Mouse (Mus musculus): ENCODE results near the gene Magt1.
"Not testable (repeated sequence)": the region's sequence is repeated elsewhere in the genome, so short reads cannot be mapped to it uniquely, and the experiment has no call there.

Magt1 gene

DNA sequence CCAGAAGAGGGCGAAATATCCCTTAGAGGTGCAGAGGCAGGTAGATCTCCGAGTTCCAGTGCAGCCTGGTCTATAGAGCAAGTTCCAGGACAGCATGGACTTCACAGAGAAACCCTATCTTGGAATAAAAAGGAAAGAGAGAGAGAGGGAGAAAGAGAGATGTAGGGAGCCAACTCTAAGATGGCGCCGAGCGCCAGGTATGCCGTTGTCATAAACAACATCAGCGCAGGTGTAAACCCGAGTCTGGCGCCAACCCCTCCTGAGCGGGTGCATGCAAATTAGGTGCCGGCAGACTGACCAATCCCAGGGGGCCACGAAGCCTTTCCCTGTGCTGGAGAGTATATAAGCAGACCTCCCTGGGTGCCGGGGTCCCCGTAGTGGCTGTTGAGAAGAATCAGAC is 54.6 kb downstream of the Magt1 start:
- in situ Hi-C loops (cut with MboI, MseI): not testable (repeated sequence)

DNA sequence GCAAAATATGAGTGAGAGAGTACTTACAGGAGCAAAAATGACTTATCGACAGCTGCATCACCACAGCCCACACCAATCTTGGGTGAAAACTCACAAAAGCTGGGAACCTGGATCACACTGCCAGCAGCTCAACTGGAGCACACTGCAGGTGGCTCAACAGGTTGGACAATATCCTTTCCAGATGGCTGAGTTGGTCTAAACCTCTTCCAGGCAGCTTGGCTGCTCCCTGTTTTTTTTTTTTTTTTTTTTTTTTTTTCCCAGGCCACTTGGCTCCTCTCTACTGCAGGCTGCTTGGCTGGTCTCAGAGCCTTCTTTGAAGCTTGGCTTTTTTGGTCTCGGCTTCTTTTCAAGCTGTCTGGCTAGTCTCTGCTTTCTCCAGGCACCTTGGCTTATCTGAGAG is 57.7 kb downstream of the Magt1 start:
- in situ Hi-C loops (cut with MboI, MseI): no loop called here

DNA sequence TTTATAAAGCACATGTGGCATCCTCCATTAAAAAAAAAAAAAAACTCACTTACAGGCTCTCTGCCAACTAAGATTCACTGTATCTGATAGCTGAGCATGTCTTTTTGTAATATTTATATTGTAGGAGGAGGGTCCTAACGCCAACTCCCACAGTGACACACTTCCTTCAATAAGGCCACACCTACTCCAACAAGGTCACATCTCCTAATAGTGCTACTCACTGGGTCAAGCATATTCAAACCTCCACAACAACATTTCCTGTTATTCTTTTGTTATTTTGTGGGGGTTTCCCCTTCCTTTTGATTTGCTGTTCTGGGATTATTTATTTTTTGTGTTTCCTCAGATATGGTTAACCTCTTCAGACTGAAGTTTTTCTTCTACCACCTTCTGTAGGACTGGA is 65.3 kb downstream of the Magt1 start:
- in situ Hi-C loops (cut with MboI, MseI): no loop called here

DNA sequence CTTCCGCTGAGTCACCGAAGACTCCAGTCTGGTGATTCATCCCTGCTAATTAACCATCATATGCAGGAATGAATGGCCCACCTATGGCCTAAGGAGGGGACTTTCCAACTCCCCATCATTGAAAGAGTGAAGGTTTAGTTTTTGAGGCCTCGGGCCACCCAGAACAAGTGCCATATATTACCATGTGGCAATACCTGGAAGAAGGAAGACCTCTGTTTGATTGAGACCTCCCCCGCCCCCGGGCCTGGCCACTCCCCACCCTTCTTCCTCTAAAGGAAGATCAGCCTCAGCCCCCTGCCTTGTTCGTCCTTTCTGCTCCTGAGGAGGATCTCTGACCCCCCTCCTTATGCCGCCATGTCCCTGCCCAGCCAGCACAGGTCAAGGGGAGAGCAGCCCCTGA is 72.5 kb downstream of the Magt1 start:
- in situ Hi-C loops (cut with MboI, MseI): no loop called here

DNA sequence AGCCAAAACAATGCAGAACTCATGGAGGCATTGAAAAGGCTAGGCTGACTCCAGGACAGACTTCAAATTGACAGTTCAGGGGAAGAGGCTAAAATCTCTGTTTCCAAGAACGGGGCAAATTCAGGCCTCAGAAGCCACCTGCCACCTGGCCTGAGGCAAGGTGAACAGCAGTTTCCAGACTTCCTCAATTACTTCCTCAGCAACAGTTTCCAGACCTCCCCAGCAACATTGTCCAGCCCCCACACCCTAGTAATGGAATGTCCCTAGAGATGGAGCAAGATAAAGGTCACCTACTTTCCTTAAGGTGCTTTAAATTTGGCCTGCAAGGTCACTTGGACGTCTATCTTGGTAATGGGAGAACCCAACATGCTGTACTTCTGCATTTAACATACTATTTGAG is 74.0 kb downstream of the Magt1 start:
- in situ Hi-C loops (cut with MboI, MseI): no loop called here

DNA sequence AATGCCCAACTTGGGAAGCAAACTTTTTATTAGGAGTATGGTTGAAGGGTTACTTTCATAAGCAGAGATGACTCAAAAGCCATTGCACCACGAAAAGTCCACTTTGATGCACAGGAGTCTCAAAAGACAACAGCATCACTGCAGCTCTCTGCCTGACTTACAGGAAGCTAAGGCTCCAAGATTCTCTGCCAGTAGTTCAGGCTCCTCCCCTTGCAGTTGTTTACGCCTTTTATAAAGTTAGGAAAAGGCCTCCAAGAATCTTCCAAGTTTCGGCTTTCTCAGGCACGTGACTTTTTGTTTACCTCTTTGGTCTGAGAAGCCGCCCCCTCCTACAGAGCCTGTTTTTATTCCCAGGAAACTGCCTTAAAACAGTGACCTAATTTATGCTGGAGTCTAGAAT is 77.4 kb downstream of the Magt1 start:
- in situ Hi-C loops (cut with MboI, MseI): no loop called here

DNA sequence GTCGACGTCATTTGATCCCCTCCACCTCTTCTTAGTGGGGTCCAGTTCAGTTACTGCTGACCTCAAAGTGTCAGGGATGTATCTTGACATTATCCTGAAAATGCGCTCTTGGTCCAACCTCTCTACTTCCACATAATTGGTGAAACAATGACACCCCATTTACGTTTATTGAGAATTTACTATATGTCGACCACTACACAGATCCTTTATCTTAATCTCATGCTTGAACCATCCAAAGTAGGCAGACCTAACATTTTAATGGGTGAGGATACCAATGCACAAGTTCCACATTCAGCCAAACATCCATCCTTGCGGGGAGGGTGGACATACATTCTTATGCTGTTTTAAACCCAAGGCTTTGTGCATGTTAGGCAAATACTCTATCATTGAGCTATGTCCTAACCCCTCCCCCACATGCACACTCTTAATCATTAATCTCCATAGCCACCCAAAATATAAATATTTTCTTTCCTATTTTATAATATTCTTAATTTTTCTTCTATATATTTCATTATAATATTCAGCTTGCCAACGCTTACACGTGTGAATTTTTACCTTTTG is 82.1 kb downstream of the Magt1 start:
- in situ Hi-C loops (cut with MboI, MseI): loop anchor here (5.0 kb wide), 1 partner anchor 83 kb away; the partner anchor contains the start of gene Magt1

DNA sequence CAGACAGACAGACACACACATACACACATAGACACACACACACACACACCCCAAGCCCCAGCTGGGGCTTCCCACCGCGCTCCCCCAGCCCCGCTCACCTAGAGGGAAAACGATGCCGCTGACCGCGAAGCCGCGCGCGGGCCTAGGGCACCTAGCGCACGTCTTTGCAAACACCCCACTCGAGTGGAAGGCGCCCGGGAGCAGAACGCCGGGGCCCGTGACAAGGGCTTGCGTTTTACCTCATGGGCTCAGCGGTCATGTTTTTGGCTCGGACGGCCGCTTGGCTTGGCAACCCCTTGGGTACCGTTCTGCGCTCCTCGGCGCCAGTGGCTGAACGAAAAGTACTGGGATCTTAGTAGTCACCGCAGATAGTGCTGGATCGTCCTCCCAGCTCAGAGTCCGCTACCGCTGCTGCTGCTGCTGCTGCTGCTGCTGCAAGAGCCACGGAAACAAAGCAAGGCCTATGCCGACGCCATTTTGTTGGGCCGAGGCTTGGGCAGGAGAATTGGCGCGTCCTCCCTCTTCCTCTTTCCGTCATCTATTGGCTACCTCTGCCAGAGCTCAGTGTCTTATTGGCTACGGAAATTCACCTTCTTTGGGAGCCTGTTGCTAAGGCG is 82.7 kb downstream of the Magt1 start, which contains the start of gene Atrx:
Atrx (minus strand) TSS at position 543 of the 617 bp plus-strand sequence.
- in situ Hi-C loops (cut with MboI, MseI): loop anchor here (5.0 kb wide), 1 partner anchor 83 kb away; the partner anchor contains the start of gene Magt1

DNA sequence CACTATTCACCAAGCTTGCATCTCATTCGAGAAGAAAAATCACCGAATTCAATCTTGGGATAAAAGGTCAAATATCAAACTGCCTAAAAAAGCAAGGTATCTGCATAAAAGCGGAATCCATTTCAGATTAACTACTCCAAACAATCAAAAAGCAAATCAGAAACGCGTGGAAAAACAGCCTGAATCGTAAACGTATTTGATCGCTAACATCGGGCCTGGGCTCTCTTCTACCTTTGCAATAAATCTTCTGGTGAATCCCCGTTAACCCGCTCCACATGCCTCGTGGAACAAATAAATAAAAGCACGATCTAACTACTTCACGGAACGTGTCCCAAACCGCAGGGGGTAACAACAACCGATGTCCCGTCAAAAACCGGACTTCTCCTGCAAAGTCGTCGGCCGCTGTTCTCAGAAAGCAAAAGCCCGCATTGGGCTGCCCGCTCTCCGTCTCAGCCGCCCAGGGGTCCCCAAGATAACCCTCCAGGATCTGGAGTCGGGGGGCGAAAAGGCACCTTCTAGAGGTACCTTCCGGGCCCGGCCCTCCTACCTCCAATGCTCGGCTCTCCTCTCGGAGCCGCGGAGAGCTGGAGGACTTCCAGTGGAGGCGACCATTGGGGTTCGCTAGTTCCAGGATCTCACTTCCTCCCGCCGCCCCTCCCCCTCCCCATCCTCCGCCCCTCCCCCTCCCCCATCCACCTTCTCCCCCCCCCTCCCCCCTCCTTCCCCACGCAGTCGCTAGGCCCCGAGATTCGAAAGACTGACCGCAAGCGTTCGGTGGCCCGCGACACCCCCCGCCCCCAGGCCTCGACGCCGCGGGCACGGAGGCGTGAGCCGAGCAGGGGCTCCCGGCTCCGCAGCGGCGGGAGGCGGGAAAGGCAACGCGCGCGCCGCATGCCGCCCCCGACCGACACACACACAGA is 83.5 kb downstream of the Magt1 start:
- in situ Hi-C loops (cut with MboI, MseI): loop anchor here (5.0 kb wide), 1 partner anchor 84 kb away; the partner anchor contains the start of gene Magt1

DNA sequence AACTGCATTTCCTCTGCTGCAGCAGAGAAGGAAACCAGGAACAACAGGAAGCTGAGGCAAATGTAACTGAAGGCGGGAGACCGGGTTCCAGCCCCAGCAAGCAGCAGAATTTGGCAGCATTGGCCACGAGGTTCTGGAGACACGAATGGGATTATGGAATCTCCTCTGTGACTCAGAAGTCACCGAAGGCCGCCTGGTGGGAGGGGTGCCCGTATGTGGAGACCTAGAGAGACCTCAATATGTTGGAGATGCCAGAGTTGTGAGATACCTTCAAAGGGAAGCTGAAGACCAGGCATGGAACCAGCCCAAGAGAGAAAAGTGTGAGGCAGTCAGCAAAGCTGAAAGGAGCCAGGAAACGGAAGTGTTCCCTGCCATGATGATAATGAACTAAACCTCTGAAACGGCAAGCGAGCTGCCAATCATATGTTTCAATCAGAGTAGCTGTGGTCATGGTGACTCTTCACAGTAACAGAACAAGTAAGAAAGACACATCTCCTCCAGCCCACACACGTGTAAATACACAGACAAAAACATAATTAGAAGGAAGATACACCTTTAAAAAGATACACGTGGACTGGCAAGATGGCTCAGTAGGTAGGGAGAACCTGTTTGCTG is 85.5 kb downstream of the Magt1 start:
- in situ Hi-C loops (cut with MboI, MseI): loop anchor here (5.0 kb wide), 1 partner anchor 86 kb away; the partner anchor contains the start of gene Magt1

DNA sequence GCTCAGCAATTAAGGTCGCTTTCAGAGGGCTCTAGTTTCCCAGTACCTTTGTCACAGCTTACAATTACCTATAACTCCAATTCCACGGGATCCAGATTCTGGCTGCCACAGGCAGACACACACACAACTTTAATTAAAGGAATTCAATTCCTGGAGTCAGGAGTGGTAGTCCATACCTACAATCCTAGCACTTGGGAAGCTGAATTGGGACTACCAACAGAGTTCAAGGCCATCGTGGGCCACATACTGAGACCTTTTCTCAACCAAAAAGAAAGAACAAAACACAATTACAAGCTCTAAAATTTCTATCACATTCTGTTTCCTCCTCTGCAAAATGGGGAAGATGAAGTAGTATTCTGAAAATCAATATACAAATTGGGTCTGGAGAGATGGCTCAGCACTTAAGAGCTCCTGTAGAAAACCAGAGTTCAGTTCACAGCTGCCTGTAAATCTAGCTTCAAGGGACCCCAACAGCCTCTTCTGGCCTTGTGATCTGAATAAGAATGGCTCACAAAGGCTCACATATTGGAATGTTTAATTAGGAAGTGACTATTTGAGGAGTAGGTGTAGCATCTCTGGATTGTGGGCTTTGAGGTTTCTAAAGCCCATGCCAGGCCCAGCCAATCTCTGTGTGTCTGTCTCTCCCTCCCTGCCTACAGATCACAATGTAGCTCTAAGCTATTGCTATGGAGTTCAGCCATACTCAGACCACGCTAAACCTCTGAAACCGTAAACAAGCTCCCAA is 87.2 kb downstream of the Magt1 start:
- in situ Hi-C loops (cut with MboI, MseI): loop anchor here (5.0 kb wide), 1 partner anchor 88 kb away; the partner anchor contains the start of gene Magt1

DNA sequence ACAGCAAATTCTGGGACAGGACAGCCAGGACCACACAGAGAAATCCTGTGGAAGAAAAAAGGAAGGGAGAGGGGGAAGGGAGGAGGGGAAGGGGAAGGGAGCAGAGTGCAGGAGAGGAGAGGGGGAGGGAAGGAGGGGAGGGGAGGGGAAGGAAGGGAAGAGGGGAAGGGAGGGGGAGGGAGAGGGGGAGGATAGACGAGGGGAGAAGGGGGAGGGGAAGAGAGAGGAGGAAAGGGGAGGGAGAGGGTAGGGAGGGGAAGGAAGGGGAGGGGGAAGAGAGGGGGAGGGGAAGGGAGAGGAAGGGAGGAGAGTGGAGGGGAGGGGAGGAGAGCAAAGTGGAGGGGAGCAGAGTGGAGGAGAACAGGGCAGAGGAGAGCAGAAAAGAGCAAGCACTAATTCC is 87.8 kb downstream of the Magt1 start:
- in situ Hi-C loops (cut with MboI, MseI): no loop called here

DNA sequence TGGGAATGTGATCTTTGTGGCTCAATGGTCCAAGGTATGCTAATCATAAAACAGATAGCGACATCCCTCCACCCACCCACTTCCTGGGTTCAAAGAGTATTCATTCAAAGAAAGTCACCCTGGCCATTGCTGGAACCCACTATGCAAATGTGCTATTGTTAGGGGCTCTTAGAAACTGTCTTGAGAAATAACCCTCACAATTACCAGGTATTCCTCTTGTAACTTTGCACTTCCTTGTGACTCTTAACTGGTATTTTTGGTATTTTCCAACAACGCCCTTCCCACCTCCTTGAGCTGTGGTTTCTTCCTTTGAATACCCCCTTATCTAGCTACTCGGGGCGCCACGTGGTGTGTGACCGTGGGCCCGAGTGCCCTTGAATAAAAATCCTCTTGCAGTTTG is 88.7 kb downstream of the Magt1 start:
- in situ Hi-C loops (cut with MboI, MseI): not testable (repeated sequence)

DNA sequence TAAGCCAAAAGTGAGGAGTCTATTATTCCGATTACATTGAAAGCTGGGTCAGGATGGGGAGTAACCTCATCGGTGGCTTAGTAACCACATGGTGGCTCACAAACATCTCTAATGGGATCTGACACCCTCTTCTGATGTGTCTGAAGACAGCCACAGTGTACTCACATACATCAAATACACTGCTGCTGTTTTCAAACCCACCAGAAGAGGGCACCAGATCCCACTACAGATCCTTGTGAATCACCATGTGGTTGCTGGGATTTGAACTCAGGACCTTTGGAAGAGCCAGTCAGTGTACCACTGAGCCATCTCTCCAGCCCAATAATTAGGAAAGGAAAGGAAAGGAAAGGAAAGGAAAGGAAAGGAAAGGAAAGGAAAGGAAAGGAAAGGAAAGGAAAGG is 90.3 kb downstream of the Magt1 start:
- in situ Hi-C loops (cut with MboI, MseI): no loop called here
